Mouse (Mus musculus) hindbrain, embryonic 11.5 days (tissue): ENCODE data around the gene Dner. TPM values are rescaled to one million over a fixed set of nuclear protein-coding genes. Genes with fewer than 3 reads are reported as not detected.

ENCODE experiments used
- ATAC-seq: fragments of 200-750 bp; cut with Nextera tagmentation; 2 replicates; pipeline ENCODE4 v1.8.0; 2017; ENCODE audit warnings: mild to moderate bottlenecking, moderate TSS enrichment, moderate library complexity; ENCODE audit not compliant: low FRiP score
- DNase-seq: peaks from one replicate; pipeline ENCODE4 v3.0.0-alpha.2; 2015; ENCODE audit warnings: low spot score
- H3K27ac ChIP-seq: fragments of 300-500 bp; sonication (generic); 2 replicates; pipeline ENCODE4 v1.5.1; 2014; ENCODE audit warnings: mild to moderate bottlenecking, low read depth, low read length
- H3K27me3 ChIP-seq: fragments of 300-500 bp; sonication (generic); 2 replicates; pipeline ENCODE4 v1.6.1; 2014; ENCODE audit warnings: mild to moderate bottlenecking, low read length, moderate library complexity, mixed read lengths; ENCODE audit not compliant: control insufficient read depth, insufficient read depth
- H3K36me3 ChIP-seq: fragments of 300-500 bp; sonication (generic); 2 replicates; pipeline ENCODE4 v1.6.1; 2014; ENCODE audit warnings: mild to moderate bottlenecking, low read length, moderate library complexity, mixed read lengths; ENCODE audit not compliant: control insufficient read depth, insufficient read depth
- H3K4me1 ChIP-seq: fragments of 300-500 bp; sonication (generic); replicated peaks from 2 replicates; pipeline ENCODE4 v1.6.1; 2014; ENCODE audit warnings: low read length, mixed read lengths; ENCODE audit not compliant: control insufficient read depth, insufficient read depth
- H3K4me2 ChIP-seq: fragments of 300-500 bp; sonication (generic); replicated peaks from 2 replicates; pipeline ENCODE4 v1.6.1; 2014; ENCODE audit warnings: mild to moderate bottlenecking, low read depth, low read length
- H3K4me3 ChIP-seq: fragments of 300-500 bp; sonication (generic); 2 replicates; pipeline ENCODE4 v1.5.1; 2014; ENCODE audit warnings: low read depth, low read length
- H3K9ac ChIP-seq: fragments of 300-500 bp; sonication (generic); 2 replicates; pipeline ENCODE4 v1.6.1; 2014; ENCODE audit warnings: low read depth, low read length
- H3K9me3 ChIP-seq: fragments of 300-500 bp; sonication (generic); 2 replicates; pipeline ENCODE4 v1.6.1; 2016; ENCODE audit warnings: low read length; ENCODE audit not compliant: control insufficient read depth
- WGBS: fragments of 180-500 bp; shearing (Covaris S2); extraction: QIAGEN DNeasy Blood & Tissue Kit; methylation state at CpG from one replicate; pipeline ENCODE4 v1.1.7; 2014; 5-methylcytosine and 5-hydroxymethylcytosine counted together
- polyA plus RNA-seq: library from polyadenylated mRNA; unstranded; fragments of >200 nt; fragmentation: Nextera tagmentation; extraction: Ambion mirVana; gene quantifications from 2 replicates; pipeline ENCODE4 v1.2.1, GENCODE M21; 2014

Gene Dner
- 44.7 and 48.7 TPM in 2 replicates for polyA plus RNA-seq

DNA sequence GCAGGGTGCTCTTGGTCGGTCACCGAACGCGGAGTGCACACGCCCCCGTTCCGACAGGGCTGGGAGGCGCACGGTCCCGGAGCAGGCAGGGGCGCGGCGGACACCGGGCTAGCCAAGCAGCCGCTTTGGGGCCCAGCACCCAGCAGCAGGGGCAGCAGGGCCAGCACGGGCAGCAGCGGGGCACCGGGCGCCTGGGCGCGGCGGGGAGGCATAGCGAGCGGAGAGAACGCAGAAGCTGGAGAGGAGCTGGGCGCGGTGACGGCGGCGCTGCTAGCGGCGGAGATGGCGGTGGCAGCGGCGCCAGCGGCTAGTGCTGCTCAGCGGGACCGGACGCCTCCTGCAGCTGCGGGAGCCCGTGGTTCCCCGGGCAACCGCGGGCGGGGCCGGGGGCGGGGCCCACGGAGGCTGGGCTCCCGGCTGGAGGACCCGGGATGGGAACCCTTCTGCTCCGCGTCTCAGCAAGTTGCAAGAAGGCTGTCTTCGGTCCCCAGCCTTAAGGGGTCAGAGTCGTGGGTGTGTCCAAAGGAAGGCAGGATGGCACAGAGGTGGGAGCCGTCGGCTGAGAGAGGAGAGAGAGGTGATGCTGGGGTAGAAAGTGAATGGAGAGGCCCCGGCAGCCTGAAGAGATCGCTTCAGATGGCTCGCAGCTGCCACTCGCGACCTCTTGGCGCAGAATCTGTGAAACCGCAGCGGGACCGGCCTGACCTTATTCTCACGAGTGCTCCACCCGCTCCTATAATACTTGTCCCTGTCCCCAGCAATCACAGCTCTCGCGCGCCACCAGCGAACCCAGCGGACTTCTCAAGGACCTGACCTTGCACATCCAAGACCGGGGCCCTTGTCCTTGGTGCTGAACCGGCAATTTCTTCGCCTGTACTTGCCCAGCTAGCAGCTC is at the start of gene Dner:
Dner (minus strand) TSS at position 705 of the 895 bp plus-strand sequence.
- Histone ChIP-seq H3K27ac (peak within 1 kb of the TSS; percentile 86), H3K4me1 (no peaks in the 10 kb centered on the region), H3K4me3 (peak within 1 kb of the TSS; percentile 85), H3K9ac (peak within 1 kb of the TSS; percentile 84), H3K36me3 (no peaks in the 10 kb centered on the region), H3K9me3 (no peaks in the 10 kb centered on the region), H3K4me2 (peak within 1 kb of the TSS; percentile 93), H3K27me3 (no peaks in the 10 kb centered on the region)
- DNase-seq = peak; percentile 86
- WGBS = under 1% methylated on average over 65 of the region's 75 CpGs
- peak; percentile 92 for ATAC-seq

- WGBS = 95% methylated on average over 3 of the region's 3 CpGs
- DNase-seq (no peak), ATAC-seq (no peak)
- no peak overlapping the region for H3K9ac ChIP-seq
- H3K4me3 ChIP-seq = no peak overlapping the region
- H3K27ac ChIP-seq = no peak overlapping the region
- no peaks in the 10 kb centered on the region for H3K9me3 ChIP-seq
- no peaks in the 10 kb centered on the region for H3K36me3 ChIP-seq
- H3K27me3 ChIP-seq = no peaks in the 10 kb centered on the region
- H3K4me1 ChIP-seq = no peaks in the 10 kb centered on the region
- H3K4me2 ChIP-seq = no peak overlapping the region
Observed at GRCm38 (mm10) chr1:84742156-84742555, 46.1 kb upstream of the Dner start.

DNA sequence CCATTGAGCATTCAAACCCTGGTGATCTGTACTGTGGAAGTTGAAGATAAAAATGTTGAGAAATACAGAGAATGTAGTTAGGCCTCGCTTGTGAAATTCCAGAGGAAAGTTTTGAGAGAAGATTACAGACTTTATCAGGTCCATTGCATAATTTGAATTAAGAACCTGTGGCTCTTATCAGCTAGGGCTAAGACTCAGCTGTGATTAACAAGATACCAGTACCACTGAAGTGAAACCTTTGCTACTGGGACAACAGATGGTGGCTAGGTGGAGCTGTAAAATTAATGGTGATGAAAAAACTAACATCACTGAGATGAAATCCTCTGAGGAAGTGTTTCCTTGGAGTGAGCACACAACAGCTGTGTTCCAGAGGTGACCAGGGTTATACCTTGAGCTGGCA is 44.1 kb upstream of the Dner start:
- no peak for DNase-seq
- H3K4me3 ChIP-seq = no peak overlapping the region
- H3K9me3 ChIP-seq = no peaks in the 10 kb centered on the region
- ATAC-seq = no peak
- no peak overlapping the region for H3K4me2 ChIP-seq
- H3K36me3 ChIP-seq = no peaks in the 10 kb centered on the region
- H3K4me1 ChIP-seq = no peaks in the 10 kb centered on the region
- H3K27me3 ChIP-seq = no peaks in the 10 kb centered on the region
- H3K27ac ChIP-seq = no peak overlapping the region
- WGBS = 90% methylated on average over 1 of the region's 1 CpGs
- no peak overlapping the region for H3K9ac ChIP-seq

GRCm38 (mm10) chr1:84737097-84737496 is 41.1 kb upstream of the Dner start:
- H3K4me2 ChIP-seq = no peak overlapping the region
- no peaks in the 10 kb centered on the region for H3K27me3 ChIP-seq
- no peak overlapping the region for H3K4me3 ChIP-seq
- WGBS = 59% methylated on average over 1 of the region's 1 CpGs
- H3K4me1 ChIP-seq = no peaks in the 10 kb centered on the region
- H3K9me3 ChIP-seq = no peaks in the 10 kb centered on the region
- no peak overlapping the region for H3K27ac ChIP-seq
- no peaks in the 10 kb centered on the region for H3K36me3 ChIP-seq
- DNase-seq (no peak), ATAC-seq (no peak)
- H3K9ac ChIP-seq = no peak overlapping the region

DNA sequence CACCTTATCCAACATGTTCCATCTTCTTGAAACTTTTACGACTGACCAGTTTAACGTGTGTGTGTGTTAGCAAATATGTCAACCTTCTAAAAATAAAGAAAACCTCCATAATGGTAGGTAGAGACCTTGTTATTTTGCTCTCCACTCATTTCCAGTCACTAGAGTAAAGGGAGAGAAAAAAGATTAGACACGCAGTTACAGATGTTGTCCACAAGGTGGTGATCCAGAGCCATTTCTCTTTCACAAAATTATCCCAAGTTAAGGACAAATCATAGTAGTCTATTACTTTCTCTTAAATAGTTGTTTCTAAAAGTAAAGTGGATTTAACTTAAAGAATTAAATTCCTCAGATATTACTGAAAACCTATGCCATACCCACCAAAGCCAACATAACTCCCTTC is 37.8 kb upstream of the Dner start:
- 68% methylated on average over 3 of the region's 3 CpGs for WGBS
- Histone ChIP-seq H3K36me3 (no peaks in the 10 kb centered on the region), H3K27me3 (no peaks in the 10 kb centered on the region), H3K9ac (no peak overlapping the region), H3K27ac (no peak overlapping the region), H3K4me3 (no peak overlapping the region), H3K9me3 (no peaks in the 10 kb centered on the region), H3K4me1 (no peaks in the 10 kb centered on the region), H3K4me2 (no peak overlapping the region)
- ATAC-seq (no peak), DNase-seq (peak; percentile 41)

DNA sequence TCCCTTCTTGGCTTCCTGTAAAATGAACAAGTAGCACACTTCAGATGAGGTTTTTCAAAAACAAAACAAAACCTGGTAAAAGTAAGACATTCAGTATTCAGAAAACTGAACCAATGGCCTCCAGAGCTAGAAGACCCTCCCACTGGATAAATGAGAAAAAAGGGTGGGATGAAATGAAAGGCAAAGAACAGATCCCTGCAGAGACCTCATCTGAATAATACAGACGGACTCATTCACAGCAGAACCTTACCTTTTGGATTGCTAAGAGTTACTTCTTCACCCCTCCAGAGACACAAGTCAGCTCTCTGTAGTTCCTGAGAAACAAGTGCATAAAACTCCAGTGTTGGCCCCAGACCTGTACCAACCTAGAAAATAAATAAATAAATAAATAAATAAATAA is 35.7 kb upstream of the Dner start:
- no peak overlapping the region for H3K27ac ChIP-seq
- 63% methylated on average over 1 of the region's 1 CpGs for whole genome bisulfite sequencing
- ATAC-seq (no peak), DNase-seq (no peak)
- H3K9me3 ChIP-seq = no peaks in the 10 kb centered on the region
- no peaks in the 10 kb centered on the region for H3K4me1 ChIP-seq
- H3K27me3 ChIP-seq = no peaks in the 10 kb centered on the region
- no peak overlapping the region for H3K9ac ChIP-seq
- no peaks in the 10 kb centered on the region for H3K36me3 ChIP-seq
- no peak overlapping the region for H3K4me3 ChIP-seq
- H3K4me2 ChIP-seq = no peak overlapping the region

DNA sequence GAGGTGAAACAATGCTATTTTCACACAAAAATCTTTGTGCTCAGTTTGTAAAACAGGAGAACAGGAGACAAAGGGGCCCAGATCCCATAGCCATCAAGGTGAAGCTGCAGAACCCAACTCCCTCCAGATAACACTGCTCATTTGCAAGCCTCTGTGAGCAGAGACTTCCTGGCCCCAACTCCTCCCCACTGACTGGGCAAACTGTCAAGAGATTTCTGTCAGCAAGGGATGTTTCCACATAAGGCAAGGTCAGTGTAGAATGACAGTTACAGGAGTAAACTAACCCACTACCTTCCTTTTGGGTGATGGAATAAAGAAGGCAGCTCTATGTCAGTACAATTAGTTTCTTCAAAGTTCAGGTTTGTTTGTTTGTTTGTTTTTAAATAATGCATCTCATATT is 26.8 kb upstream of the Dner start:
- no peak for ATAC-seq
- no peak overlapping the region for H3K27ac ChIP-seq

DNA sequence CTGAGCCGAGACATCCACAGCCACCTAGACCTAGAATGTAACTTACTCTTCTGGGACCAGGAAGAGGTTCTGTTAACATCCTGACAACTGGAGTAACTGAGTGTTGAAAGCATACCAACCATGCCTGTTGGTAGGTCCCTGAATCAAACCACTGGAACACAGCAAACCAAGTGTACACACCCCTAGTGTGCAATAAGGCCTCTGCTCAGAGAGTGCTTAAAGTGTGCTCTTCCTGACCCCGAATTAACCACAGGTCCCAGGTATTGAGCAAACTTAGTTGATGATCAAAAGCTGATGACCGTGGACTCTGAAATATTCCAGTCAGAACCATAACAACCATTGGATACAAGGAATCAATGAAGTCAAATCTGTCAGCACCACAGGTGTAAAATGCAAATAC is 26.4 kb upstream of the Dner start:
- Histone ChIP-seq H3K36me3 (peaks cover 5% of the 10 kb centered on the region; the same call in 1 of the 2 replicates), H3K4me3 (no peak overlapping the region), H3K27ac (no peak overlapping the region), H3K9me3 (no peaks in the 10 kb centered on the region), H3K4me2 (no peak overlapping the region), H3K4me1 (no peaks in the 10 kb centered on the region), H3K9ac (no peak overlapping the region), H3K27me3 (no peaks in the 10 kb centered on the region)
- 94% methylated on average over 3 of the region's 3 CpGs for WGBS
- DNase-seq = no peak
- 0 out of 2 replicates have a peak, but pooled peaks have one; percentile 33 for ATAC-seq

More for the DNA sequence above, 26.8 kb upstream of the Dner start:
- H3K4me3 ChIP-seq = no peak overlapping the region
- no peaks in the 10 kb centered on the region for H3K4me1 ChIP-seq
- no peak overlapping the region for H3K4me2 ChIP-seq
- DNase-seq = no peak
- H3K9me3 ChIP-seq = no peaks in the 10 kb centered on the region
- H3K27me3 ChIP-seq = no peaks in the 10 kb centered on the region
- no peak overlapping the region for H3K9ac ChIP-seq
- H3K36me3 ChIP-seq = peaks cover 5% of the 10 kb centered on the region; the same call in 1 of the 2 replicates

DNA sequence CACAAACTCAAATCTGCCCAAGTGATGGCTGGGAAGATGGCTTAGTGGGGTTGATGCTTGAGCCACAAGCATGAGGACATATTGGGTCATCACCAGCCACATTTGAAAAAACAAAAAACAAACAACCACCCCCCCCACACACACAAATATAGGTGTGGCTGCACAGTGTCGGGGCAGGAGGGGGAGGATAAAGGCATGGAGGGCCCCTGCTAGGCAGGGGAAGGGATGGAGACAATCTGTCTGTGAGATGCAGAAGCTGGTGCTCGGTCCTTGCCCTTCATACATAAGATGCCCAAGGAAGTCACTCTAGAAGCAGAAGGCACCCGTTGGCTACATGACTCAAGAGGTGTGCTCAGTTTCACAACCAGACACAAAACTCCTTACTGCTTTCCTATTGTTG is 25.9 kb upstream of the Dner start:
- Histone ChIP-seq H3K27me3 (no peaks in the 10 kb centered on the region), H3K9me3 (no peaks in the 10 kb centered on the region), H3K36me3 (peaks cover 5% of the 10 kb centered on the region; the same call in 1 of the 2 replicates), H3K4me1 (no peaks in the 10 kb centered on the region), H3K4me3 (no peak overlapping the region), H3K27ac (no peak overlapping the region), H3K4me2 (no peak overlapping the region), H3K9ac (no peak overlapping the region)
- 90% methylated on average over 3 of the region's 3 CpGs for WGBS
- DNase-seq (no peak), ATAC-seq (no peak)
